Mouse (Mus musculus) adrenal gland, postnatal 14 days (tissue): ENCODE results near the gene Rpl18. TPM values are rescaled to one million over a fixed set of nuclear protein-coding genes. Genes with fewer than 3 reads are reported as not detected.
A peak's percentile ranks its signal among the peaks of the same experiment; 100 is the strongest.

Experiments used
- DNase-seq: peaks from one replicate; pipeline ENCODE4 v3.0.0; 2021; ENCODE audit warnings: mixed read lengths
- total RNA-seq: library from RNA; stranded (reverse); gene quantifications from 2 replicates; pipeline ENCODE4 v1.2.3, GENCODE M21; 2021

Rpl18 gene
- total RNA-seq, 1 experiment from 2014 or later: 927 TPM

DNA sequence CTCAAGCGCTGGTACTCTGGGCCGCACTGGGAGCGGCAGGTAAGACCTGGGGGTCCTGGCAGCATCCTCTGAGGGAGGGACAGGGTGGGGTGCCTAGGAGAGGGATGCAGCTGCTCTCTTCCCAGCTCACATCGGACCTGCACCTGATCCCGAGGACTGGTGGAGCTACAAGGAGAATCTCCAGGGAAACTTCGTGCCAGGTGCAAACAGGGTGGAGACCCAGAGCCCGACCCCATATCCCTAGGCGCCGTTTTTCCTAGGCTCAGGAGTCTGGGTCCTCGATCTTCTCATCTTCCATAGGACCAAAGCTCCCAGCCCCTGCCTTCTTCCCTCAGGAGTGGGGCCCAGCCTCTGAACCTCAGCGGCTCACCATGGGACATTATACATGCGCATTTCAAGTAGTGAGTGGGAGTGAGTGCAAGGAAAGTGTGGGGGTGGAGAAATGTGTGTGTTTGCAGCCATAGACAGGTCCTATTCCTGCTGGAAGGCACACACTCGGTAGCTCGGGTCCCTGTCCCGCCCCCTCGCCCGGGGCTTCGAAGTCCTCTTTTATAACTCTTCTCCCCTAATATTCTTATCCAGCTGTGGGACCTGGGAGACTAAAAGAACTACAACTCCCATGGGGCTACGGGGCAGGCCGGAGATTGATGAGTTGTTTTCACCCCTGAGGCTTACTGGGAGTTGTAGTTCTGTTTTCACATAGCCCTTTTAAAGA, 14.8 kb upstream of the Rpl18 start:
- peak; percentile 82 for DNase-seq

DNA sequence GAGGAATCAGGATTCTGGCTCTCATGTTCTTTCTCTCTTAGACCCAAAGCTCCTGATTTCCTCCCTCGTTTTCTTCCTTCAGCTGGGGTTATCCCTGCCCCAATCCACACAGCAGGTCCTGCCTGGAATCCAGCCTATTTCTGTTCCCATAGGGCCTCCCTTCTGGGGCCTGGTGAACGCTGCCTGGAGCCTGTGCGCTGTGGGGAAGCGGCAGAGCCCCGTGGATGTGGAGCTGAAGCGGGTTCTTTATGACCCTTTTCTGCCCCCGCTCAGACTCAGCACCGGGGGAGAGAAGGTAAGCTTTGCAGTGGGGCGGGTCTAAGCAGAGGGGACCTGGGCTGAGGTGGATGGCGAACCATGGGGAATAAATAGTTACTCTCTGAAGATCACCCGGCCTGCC, 14.2 kb upstream of the Rpl18 start:
- no peak for DNase-seq

DNA sequence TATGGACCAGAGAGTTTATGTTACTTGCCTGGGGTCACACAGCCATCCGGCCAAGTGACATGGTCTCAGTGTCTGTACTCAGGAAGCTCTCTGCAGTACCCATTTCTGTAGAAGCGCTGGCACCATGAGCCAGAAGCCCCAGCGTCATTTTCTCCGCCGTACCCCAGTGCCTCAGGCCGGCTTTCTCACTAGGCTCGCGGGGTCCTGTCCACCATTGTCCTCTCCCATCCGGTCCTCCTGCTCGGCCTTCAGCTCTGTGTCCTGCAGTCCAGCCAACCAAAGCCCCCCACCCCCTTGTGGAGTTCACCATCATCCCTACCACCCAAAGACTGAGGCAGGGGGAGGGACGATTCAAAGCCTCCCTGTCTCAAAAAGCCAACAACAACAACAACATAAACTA, 13.7 kb upstream of the Rpl18 start:
- no peak for DNase-seq

DNA sequence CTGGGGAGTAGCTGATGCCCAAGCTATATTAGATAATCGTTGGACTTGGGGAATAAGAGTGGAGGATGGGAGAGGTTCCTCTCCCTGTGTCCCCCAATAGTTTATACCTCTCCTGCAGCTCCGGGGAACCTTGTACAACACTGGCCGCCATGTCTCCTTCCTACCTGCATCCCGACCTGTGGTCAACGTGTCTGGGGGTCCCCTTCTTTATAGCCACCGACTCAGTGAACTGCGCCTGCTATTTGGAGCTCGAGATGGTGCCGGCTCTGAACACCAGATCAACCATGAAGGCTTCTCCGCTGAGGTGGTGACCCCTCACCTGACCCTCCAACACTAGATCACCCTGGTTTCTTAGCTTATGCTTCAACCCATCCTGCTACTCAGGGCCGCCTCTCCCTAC, 12.9 kb upstream of the Rpl18 start:
- no peak for DNase-seq

DNA sequence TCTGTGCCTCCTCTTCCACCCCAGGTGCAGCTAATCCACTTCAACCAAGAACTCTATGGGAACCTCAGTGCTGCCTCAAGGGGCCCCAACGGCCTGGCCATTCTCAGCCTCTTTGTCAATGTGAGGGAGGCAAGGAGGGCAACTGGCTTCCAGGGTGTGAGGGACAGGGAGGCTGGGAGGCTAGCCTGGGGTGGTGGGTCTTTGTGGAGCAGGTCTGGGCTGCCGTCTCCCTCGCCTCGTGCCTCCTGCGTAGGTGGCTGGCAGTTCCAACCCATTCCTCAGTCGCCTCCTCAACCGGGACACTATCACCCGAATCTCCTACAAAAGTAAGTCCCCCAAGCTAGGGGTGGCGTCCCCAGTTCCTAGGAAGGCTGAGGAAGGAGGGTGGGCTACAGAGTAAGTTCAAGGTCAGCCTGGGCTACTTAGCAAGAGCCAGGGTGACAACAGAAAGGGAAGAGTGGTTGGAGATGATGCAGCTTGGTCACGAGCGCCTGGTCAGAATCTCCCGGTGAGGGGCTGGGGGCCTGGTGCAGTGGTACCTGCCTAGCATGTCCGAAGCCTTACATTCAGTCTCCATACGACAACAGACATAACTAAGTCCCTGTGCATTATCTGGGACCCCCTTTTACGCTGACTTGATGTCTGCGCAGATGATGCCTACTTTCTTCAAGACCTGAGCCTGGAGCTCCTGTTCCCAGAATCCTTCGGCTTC, 12.3 kb upstream of the Rpl18 start:
- DNase-seq: no peak

DNA sequence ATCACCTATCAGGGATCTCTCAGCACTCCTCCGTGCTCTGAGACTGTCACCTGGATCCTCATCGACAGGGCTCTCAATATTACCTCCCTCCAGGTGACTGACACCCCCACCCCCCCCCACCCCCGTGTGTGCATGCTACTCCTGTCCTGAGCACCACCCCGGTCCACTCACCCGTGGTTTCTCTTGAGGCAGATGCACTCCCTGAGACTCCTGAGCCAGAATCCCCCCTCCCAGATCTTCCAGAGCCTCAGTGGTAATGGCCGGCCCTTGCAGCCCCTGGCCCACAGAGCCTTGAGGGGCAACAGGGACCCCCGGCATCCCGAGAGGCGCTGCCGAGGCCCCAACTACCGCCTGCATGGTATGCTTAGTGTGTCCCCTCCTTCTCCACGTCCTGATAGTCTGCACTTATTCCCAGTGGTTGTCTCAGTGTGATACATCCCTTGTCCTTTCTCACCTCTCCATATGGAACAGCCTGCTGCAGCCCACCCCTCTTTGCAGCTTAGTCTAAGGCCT, 11.7 kb upstream of the Rpl18 start:
- DNase-seq: no peak

DNA sequence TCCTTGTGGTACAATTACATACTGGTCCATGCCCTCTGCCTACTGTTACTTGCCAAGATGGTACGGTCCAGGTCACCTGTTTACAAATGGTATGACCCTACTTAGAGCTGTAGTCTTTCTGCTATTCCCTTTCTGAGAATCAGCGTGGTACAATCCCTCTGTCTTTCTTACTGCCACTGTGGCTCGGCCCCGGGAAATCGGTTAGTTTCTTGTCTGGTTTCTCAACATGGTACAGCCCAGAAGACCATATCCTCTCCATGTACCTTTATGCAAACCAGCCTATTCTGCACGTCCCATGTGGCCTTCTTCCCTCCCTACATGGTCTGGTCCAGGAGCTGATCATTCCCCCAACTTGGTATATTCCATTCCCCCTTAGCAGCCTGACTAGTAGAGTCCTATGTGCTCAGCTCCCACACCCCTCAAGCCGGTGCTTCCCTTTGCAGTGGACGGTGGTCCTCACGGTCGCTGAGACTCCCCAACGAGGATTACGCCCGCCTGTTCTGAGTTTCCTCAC, 11.2 kb upstream of the Rpl18 start:
- DNase-seq: peak; percentile 79

DNA sequence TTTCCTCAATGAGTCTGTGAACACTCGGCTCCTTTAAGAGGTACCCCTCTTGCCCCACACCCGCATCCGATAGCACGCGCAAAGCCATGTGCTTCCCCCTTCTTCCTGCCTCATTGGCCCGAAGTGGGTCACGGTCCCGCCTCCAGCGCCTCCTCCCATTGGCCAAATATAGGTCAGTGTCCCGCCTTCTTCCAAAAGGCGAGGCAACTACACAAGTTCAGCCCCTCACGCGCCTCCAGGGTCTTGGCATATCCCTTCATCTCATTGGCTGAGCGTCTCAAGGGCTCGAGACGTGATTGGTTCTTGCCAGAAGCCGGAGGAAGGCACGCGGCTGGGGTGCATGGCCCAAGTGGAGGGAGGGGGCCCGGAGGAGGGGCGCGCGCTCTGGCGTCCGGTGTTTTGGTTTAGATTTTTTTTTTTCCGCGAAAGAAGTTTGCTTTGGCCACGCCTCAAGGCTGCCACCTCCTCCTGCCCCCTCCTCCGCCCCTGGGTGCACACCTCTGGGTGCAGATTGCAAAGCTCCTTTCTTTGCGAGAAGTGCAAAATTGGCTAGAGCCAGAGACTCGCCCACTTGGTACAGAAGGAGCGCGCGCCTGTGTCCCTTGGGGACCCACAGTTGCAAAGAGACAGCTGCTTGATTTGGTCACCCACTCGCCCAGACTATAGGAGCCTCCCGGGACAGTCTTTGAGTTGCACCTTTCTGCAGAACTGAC, 10.4 kb upstream of the Rpl18 start, which contains the start of gene Dbp:
TSS of gene Dbp (plus strand) at position 359 of the 713 bp plus-strand sequence.
- peak; percentile 99 for DNase-seq

DNA sequence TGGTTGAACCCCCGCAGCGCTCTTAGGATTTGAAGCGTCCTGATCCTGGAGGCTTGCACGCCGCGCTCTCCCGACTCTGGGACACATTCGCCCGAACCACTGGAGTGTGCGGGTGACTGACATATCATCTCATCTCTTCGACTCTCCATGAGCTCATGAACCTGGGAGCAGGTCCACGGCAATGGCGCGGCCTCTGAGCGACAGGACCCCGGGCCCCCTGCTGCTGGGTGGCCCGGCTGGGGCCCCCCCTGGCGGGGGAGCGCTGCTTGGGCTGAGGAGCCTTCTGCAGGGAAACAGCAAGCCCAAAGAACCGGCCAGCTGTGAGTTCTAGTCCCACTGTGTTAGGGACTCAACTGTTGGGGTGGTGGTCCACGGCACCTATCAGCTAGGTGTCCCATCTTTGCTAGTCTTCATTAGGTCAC, 9.8 kb upstream of the Rpl18 start:
- DNase-seq: no peak

DNA sequence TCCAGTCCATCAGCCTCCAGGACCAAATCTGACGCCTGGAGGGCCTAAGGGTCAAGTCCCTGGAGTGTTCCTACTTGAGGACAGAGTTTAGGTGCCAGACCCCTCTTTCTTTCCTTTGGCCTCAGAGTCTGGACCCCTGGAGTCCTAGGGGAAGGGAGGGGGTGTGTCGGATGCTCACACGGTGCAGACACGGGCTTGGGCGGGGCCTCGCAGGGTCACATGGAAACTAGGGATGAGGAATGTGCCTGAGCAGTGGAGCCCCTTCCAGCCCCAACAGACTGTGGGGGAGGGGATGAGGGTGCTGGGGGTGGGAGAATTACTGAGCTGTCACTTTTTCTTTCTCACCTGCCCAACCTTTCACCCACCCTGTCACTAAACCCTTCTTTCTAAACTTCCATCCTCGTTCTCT, 9.4 kb upstream of the Rpl18 start:
- DNase-seq: peak; percentile 94

DNA sequence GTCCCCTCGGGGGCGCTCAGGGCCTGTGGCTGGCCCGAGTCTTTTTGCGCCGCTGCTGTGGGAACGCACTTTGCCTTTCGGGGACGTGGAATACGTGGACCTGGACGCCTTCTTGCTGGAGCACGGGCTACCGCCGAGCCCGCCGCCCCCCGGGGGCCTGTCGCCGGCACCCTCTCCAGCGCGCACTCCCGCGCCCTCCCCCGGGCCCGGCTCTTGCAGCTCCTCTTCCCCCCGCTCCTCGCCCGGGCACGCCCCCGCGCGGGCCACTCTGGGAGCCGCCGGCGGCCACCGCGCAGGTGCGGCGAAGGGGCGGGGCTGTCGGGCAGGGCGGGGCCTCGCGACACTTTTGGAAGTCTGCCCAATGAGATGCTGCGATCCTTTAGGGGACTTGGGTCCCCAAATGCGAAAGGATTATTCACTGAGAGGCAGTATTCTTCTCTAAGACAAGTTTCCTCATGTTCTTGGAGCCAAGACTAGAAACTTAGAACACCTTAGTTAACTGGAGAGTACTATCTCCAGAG, 8.5 kb upstream of the Rpl18 start:
- DNase-seq: peak; percentile 97

DNA sequence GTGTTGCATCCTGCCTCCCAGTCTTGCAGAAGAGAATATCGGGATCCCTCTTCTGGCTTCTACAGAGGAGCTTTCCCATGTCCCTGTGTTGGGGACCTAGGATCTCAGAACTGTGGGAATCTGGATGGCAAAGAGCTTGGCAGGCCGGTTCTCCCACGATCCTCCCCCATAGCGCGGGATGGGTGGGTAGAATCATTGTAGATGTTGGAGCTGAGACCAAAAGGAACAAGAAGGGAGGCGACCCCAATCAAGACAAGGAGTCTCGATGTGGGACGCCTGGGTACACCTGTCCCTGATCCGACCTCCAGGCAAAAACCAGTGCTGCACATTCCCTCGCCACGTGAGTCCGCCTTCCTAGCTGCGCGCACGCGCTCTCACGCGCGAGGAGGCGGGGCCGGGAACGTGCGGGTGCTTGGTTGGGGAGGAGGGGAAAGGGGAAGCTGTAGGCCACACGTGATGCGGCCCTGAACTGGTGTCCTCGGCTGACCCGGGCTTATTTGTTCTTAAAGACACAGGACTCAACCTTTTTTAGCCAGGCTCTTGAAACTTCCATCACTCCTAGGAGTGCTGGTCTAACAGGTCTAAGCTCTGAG, 7.8 kb upstream of the Rpl18 start:
- peak; percentile 99 for DNase-seq

DNA sequence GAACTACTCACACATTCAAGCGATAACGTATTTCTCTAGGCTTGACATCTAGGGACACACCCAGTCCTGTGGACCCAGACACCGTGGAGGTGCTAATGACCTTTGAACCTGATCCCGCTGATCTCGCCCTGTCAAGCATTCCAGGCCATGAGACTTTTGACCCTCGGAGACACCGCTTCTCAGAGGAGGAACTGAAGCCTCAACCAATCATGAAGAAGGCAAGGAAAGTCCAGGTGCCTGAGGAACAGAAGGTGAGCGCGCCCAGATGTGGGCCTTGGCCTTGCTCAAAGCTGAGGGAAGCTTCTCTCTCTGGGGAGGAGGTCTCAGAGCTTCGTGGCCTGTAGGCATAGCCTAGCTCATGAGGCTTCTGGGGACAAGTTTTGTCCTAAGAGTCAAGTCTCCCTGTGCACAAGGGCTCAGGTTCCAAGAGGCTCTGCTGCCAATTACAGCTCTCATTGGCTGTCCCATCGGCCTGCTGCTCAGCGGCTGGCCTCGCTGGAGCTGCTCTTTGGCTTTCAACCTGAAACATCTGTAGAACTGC, 7.0 kb upstream of the Rpl18 start:
- peak; percentile 44 for DNase-seq

DNA sequence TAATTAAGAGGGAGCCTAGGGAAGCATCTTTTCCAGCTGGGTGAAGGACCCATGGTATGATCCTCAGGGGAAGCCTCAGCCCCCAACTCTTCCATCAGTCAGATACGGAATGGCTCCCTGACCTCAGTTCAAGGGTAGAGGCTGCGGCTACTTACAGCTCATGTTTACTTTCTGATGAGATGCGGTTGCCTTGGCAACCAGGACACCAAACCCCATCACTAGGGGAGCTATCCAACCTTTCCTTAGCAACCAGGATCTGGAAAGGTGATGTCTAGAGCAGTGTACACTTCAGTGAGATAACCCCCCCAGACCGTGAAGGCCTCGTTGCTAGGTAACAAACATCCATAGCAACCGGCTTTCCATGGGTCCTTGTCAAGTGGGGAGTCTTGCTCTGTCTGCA, 6.2 kb upstream of the Rpl18 start:
- peak; percentile 41 for DNase-seq

DNA sequence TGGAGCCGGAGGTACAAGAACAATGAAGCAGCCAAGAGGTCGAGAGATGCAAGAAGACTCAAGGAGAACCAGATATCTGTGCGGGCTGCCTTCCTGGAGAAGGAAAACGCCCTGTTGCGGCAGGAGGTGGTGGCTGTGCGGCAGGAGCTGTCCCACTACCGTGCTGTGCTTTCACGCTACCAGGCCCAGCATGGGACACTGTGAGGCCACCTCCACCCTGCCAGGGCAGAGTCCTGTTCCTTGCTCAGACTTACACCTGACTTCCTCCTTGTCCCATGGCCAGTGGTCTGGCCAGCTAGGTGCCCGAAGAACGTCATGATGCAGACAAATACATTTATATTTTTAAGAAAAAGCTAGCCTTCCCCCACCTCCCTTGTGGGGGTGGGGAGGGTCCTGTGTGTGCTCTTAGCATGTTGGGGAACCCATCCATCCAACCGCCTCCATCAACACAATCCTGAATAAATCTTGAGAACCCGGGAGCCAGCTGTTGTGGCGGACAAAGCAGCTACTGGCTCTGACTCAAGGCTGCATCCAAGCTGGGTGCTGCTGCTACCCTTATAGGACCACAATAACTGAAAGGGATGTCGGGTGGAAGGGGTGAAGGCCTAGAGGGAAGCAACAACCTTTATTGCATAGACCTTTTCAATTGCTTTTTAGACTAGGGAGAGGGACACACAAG, 5.4 kb upstream of the Rpl18 start:
- DNase-seq: no peak

DNA sequence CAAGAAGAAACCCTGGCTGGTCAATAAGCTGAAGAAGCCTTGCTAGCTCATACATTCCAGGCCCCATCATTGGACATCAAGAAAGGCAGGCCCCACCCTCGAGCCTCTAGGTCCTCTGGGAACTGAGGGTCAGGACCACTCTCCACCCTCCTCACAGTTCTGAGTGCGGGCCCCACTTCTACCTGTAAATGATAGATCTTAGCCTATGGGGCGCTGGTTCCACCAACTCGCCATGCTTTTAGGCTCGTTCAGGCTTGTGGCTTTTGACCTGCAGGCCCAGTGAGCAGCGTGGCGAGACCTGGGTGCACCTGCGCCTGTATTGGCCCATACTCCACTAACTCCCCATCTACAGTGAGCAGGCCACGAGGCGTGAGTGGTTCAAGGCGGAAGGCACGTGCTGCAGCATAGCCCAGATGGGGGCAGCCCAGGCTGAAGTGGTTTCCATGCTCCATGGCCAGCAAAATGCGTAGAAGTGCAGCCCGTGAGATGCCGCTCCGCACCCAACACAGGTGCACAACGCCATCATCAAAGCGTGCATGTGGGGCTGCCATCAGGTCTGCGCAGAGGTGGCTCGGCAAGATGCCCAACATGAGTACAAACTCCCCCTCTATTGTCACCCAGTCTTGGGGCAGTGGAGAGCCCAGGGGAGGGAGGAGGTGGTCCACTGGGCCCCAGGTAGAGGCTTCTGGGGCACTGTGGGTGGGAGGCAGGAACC, 4.6 kb upstream of the Rpl18 start:
- DNase-seq: no peak

DNA sequence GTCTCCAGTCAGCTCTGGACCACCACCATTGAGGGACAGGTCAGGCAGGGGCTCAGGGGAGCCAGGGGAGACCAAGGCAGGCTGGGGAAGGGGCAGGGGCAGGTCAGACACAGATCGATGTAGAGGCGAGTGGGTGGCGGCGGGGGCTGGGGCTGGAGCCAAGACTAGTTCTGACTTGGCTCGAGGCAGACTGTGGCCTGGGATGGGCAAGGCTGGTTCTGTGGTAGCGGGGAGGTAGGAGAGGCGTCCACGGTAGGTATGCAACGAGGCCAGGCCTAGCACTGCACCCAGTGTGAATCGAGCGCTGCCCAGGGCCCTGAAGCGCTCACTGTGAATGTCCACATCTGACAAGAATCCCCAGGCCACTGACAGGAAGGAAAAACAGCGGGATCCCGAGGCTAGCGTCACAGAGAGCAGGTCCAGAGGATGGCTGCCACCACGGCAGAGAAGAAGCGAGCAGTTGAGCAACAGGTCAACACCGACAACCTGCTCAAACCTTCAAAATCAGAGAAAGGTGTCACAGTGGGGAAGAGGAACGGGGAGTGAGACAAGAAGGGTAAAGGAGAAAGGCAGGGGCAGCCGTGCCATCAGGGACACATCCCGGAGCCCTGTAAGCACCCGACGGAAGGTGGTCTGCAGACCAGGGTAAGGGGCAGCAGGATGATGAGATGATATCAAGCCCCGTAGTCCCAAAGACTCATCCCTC, 3.8 kb upstream of the Rpl18 start:
- peak; percentile 46 for DNase-seq

DNA sequence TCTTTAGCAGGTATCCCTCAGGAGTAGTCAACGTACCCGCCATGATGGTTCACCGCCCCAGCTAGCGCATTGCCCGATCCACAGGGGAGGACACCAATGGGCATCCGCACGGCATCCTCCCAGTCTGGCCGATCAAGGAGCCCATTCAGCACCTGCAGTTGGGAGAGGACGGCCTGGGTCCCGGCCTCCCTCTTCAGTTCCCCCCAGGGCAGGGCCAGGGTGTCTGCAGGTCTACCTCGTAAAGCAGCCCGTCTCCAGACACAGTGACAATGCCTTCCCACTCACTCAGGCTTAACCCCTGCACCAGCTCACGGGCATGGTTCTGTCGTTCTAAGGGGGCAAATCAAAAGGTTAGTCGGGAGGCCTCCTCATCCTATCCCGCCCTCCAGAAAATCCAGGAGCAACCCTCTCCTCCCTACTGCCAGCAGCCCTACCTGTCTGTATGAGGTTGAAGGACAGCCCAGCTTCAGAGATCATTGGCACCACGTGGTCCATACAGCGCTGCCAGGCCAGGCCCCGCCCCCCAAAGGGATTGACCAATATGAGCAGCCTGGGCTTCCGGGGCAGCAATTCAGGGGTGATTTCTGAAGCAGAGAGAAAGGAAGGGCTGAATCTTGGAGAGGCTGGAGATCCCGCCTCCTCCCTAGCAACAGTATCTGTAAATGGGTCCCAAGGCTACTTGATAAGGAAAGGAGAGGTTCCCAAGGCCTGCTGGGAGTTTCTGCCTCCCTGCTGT, 3.1 kb upstream of the Rpl18 start:
- DNase-seq: peak; percentile 92

DNA sequence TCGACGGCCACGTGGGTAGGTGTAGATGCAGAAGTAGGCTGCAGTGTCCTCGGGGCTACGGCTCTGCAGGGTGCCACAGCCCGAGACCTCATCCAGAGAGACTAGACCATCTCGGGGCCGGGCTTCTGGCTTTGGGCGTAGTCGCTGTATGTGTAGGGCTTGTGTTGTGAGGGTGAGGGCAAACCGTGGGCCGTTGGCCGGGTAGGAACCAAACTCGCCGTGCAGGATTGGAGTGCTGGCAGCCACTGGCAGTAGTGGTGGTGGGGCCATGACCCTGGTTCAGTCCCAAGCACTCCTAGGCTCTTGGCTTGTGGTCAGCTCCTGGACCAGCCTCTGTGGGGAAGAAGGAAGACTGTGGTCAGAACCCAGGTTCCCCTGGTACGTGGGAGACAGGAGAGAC, 1.9 kb upstream of the Rpl18 start:
- no peak for DNase-seq
